Mouse (Mus musculus) liver, embryonic 14.5 days (tissue): ENCODE data around the gene 2900026A02Rik.

Experiments used
- CTCF ChIP-seq: IDR thresholded peaks from 2 replicates; pipeline ENCODE4 v1.5.1; 2016; ENCODE audit warnings: antibody characterized with exemption, low read depth, control low read depth
- EP300 ChIP-seq: IDR thresholded peaks from 2 replicates; pipeline ENCODE4 v1.6.1; 2016; ENCODE audit warnings: antibody characterized with exemption, low read depth

GRCm38 (mm10) chr5:113097551-113097950 lies 123.5 kb downstream of the 2900026A02Rik start:
- TF ChIP-seq CTCF (no peak), EP300 (no peak)
